Comparison of ENCODE assay signal across 17 mouse cellular contexts in genomic region chr1:129473504-129473903, GRCm38 (mm10).
DNase-seq lines count a peak whose midpoint lies in the region; ATAC-seq lines count a peak whose summit lies in the region.
"Had no signal": no experiment of that assay in that cellular context is flagged by ENCODE, and none has a peak within 500 bp of the region (broad histone marks: within the 10 kb centered on the region; RNA-seq: fewer than 3 reads in every experiment).

No protein-coding gene starts in this region.

- no peak overlapping the region for H3K9ac ChIP-seq in hindbrain, embryonic 12.5 days
- no peak overlapping the region for H3K9ac ChIP-seq in midbrain, embryonic 14.5 days (replicated peaks; ENCODE audit: low read length)
- H3K9ac ChIP-seq: heart, embryonic 13.5 days; limb, embryonic 12.5 days; liver, postnatal 0 days; stomach, embryonic 15.5 days had no signal

- no peak overlapping the region for H3K27ac ChIP-seq in hindbrain, embryonic 12.5 days
- H3K27ac ChIP-seq in midbrain, embryonic 14.5 days (replicated peaks; ENCODE audit: low read depth, low read length), result no peak overlapping the region
- H3K27ac ChIP-seq: heart, embryonic 13.5 days; limb, embryonic 12.5 days; macrophage; stomach, embryonic 15.5 days had no signal

- H3K36me3 ChIP-seq in hindbrain, embryonic 12.5 days, result no peaks in the 10 kb centered on the region
- no peaks in the 10 kb centered on the region for H3K36me3 ChIP-seq in midbrain, embryonic 14.5 days (ENCODE audit: control insufficient read depth, insufficient read depth, low read length)
- H3K36me3 ChIP-seq: heart, embryonic 13.5 days; limb, embryonic 12.5 days; stomach, embryonic 15.5 days had no signal

- peak; percentile 93 for ATAC-seq in hindbrain, embryonic 12.5 days (ENCODE audit: low FRiP score)
- peak; percentile 88 for ATAC-seq in midbrain, embryonic 14.5 days (ENCODE audit: low FRiP score, low TSS enrichment)
- ATAC-seq in megakaryocyte, adult 5-6 weeks (ENCODE audit: poor library complexity, severe bottlenecking), result no peak
- ATAC-seq: liver, postnatal 0 days had no signal

- no peak overlapping the region for H3K4me3 ChIP-seq in hindbrain, embryonic 12.5 days
- H3K4me3 ChIP-seq in midbrain, embryonic 14.5 days (replicated peaks; ENCODE audit: low read depth, low read length), result no peak overlapping the region
- H3K4me3 ChIP-seq: erythroblast, embryonic 14.5 days; heart, embryonic 13.5 days; limb, embryonic 12.5 days; stomach, embryonic 15.5 days had no signal

- H3K9me3 ChIP-seq in hindbrain, embryonic 12.5 days (replicated peaks), result no peaks in the 10 kb centered on the region
- no peaks in the 10 kb centered on the region for H3K9me3 ChIP-seq in midbrain, embryonic 14.5 days (ENCODE audit: control insufficient read depth, low read length)
- H3K9me3 ChIP-seq: heart, embryonic 13.5 days; limb, embryonic 12.5 days; stomach, embryonic 15.5 days had no signal

- no peaks in the 10 kb centered on the region for H3K4me1 ChIP-seq in hindbrain, embryonic 12.5 days
- H3K4me1 ChIP-seq in midbrain, embryonic 14.5 days (ENCODE audit: control insufficient read depth, insufficient read depth, low read length), result peaks cover 3% of the 10 kb centered on the region; the same call in 1 of the 2 replicates
- H3K4me1 ChIP-seq: limb, embryonic 12.5 days; stomach, embryonic 15.5 days had no signal

- 52% methylated on average over 7 of the region's 7 CpGs for WGBS in hindbrain, embryonic 12.5 days
- 22% methylated on average over 7 of the region's 7 CpGs for WGBS in midbrain, embryonic 14.5 days

- no peak overlapping the region for H3K4me2 ChIP-seq in hindbrain, embryonic 12.5 days (replicated peaks)
- H3K4me2 ChIP-seq in midbrain, embryonic 14.5 days (ENCODE audit: low read length), result no peak overlapping the region
- H3K4me2 ChIP-seq: heart, embryonic 13.5 days; limb, embryonic 12.5 days; stomach, embryonic 15.5 days had no signal

- DNase-seq in left cerebral cortex, postnatal 4 days, result peak; percentile 0
- DNase-seq in left cerebral cortex, adult 11 months (ENCODE audit: low spot score), result no peak
- DNase-seq in midbrain, embryonic 14.5 days, result peak; percentile 68
- DNase-seq in right cerebral cortex, postnatal 14 days, result no peak
- no peak for DNase-seq in spleen, postnatal 14 days (ENCODE audit: low spot score in 2 of 2)
- DNase-seq: cerebellum, adult 9-10 months; gastrocnemius, postnatal 10 days; kidney, postnatal 10 days; liver, postnatal 0 days; thymus, postnatal 4 days had no signal

- H3K27me3 ChIP-seq in hindbrain, embryonic 12.5 days, result no peaks in the 10 kb centered on the region
- no peaks in the 10 kb centered on the region for H3K27me3 ChIP-seq in midbrain, embryonic 14.5 days (ENCODE audit: control insufficient read depth, insufficient read depth, low read length)
- H3K27me3 ChIP-seq: heart, embryonic 13.5 days; limb, embryonic 12.5 days; stomach, embryonic 15.5 days had no signal

- intact Hi-C loops in left cerebral cortex, postnatal 4 days (cut with DNase I), result no loop called here

Comparison
In these comparisons a context has a peak if more than half of its experiments do, and no peak if none do; other contexts are left out.
1. DNase-seq: peak in left cerebral cortex, postnatal 4 days (single experiment) and midbrain, embryonic 14.5 days (single experiment); none in left cerebral cortex, adult 11 months (single experiment), right cerebral cortex, postnatal 14 days (single experiment) and spleen, postnatal 14 days (0 of 2).